Mouse (Mus musculus) C2C12 (cell line): ENCODE data around the gene Nkd1.

Experiments
- CEBPB ChIP-seq: IDR thresholded peaks from one replicate; pipeline ENCODE4 v1.6.1; 2011; ENCODE audit warnings: low read depth, mild to moderate bottlenecking, control low read depth, moderate library complexity
- CTCF ChIP-seq: IDR thresholded peaks from one replicate; pipeline ENCODE4 v1.5.1; 2011; ENCODE audit not compliant: control insufficient read depth, insufficient read depth, insufficient read length
- MAX ChIP-seq: IDR thresholded peaks from one replicate; pipeline ENCODE4 v1.6.1; 2011; ENCODE audit warnings: mild to moderate bottlenecking, control low read depth
- MYOD1 ChIP-seq: IDR thresholded peaks from one replicate; pipeline ENCODE4 v1.6.1; 2011; ENCODE audit warnings: low read depth; ENCODE audit not compliant: control insufficient read depth, insufficient read length
- MYOG ChIP-seq: IDR thresholded peaks from one replicate; pipeline ENCODE4 v1.6.1; 2011; ENCODE audit not compliant: control insufficient read depth, insufficient read length; ENCODE audit errors: extremely low read depth
- USF1 ChIP-seq: IDR thresholded peaks from one replicate; pipeline ENCODE4 v1.6.1; 2011; ENCODE audit warnings: low read depth, mild to moderate bottlenecking, control low read depth, moderate library complexity

DNA sequence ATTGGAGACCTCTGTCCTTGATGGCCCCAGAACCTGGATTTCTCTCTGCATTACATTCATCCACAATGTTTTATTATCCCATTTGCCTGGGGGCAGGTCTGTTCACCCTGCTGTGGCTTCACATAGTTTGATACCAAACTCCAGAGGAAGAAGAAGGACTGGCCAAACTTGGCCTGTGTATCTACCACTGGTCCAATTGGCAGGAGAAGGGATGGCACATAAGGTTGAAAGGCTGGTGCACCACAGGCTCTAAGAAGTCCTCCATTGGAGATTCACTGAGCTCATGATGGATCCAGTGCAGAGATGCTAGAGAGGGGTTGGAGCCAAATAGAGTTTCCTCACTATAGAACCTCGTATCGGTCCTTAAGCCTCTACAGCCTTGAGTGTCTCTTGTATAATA is 27.1 kb upstream of the Nkd1 start:
- no peak for TF ChIP-seq CTCF
- no peak for TF ChIP-seq USF1
- TF ChIP-seq MAX = no peak
- no peak for TF ChIP-seq MYOG
- TF ChIP-seq CEBPB = no peak
- TF ChIP-seq MYOD1 = no peak
